Mouse (Mus musculus): ENCODE measurements around the gene Gm17467.
"Not testable (repeated sequence)": the region's sequence is repeated elsewhere in the genome, so short reads cannot be mapped to it uniquely, and the experiment has no call there.

The Gm17467 gene

DNA sequence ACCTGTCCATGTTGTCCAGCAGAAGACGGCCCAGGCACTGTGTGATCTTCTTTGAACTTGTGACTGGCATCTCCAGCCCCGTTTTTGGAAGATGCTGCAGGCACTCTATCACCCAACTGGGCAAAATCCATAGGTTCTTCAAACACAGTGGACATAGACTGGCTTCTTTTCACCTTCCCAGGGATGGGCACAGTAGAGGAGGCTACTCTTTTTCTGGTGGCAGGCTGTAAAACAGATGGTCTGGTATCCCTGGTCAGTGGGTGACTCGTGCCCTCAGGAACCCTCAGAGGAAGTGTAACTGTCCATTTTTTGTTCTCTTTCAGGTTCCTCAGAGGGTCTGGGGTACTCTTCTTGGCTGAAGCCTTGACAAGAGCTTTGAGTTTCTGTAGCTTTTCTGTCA, at the start of gene Gm17467:
Gene Gm17467, minus strand, starts transcription at position 101 of the 400 bp plus-strand sequence.
- DNase-seq (ENCODE audit: low spot score), result not testable (repeated sequence)
